Mouse (Mus musculus) heart, postnatal 25 days (tissue): ENCODE results near the gene Twsg1. TPM values are rescaled to one million over a fixed set of nuclear protein-coding genes. Genes with fewer than 3 reads are reported as not detected.

Experiments used
- DNase-seq: peaks from one replicate; pipeline ENCODE4 v3.0.0; 2022; ENCODE audit warnings: low spot score
- intact Hi-C: fragments of 180-260 bp; cut with DNase I; formaldehyde crosslinking; loops from one replicate; pipeline ENCODE4 v1.15.1; 2025
- total RNA-seq, 2 experiments: library from RNA; stranded (reverse); gene quantifications; 2 replicates each; pipeline ENCODE4 v1.2.3; 2021

Twsg1 gene
- total RNA-seq, 2 experiments from 2014 or later: 72.8 to 76.8 TPM

DNA sequence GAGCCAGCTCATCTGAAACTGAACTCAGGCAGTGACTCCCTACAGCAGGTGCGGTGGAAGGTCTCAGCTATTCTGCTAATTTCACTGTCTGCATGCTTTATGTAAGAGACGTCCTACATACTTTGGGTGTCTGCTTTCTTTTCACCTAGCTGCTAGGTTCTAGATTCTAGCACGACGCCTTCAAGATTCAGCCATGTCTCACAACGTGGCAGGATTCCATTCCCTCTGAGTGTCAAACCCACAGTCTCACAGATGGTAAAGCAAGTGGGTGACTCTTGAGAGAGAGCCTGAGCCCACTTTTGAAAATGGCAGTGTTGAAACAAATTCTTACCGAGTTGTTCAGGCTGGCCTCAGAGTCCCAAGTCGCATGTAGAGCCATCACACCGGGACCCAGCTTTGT lies 47.2 kb downstream of the Twsg1 start:
- intact Hi-C loops: no loop called here
- no peak for DNase-seq

GRCm38 (mm10) chr17:65903011-65903410 lies 48.0 kb downstream of the Twsg1 start:
- no peak for DNase-seq
- intact Hi-C loops: no loop called here

DNA sequence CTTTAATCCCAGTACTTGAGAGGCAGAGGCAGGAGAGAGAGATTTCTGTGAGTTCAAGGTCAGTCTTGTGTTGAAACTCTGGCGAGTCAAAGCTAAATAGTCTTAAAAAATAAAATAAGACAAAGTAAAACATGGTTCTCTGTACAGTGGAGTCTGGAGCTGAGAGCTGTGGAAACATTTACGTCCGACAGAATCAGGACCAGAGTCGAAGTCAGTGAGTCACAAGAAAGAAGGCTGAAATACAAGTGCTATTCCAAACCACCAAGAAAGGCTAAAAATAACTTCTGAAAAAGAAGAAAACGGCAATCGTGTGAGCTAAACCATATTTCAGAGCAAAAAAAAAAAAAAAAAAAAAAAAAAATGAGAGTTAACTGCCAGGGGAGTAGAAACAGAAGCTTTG lies 48.7 kb downstream of the Twsg1 start:
- DNase-seq: no peak
- intact Hi-C loops: no loop called here

GRCm38 (mm10) chr17:65896016-65896415 lies 55.0 kb downstream of the Twsg1 start:
- no peak for DNase-seq
- intact Hi-C loops: no loop called here

GRCm38 (mm10) chr17:65889476-65889875 lies 61.5 kb downstream of the Twsg1 start:
- intact Hi-C loops: loop anchor here (5.0 kb wide), 1 partner anchor 63 kb away; the partner anchor contains the start of gene Twsg1
- DNase-seq: no peak

DNA sequence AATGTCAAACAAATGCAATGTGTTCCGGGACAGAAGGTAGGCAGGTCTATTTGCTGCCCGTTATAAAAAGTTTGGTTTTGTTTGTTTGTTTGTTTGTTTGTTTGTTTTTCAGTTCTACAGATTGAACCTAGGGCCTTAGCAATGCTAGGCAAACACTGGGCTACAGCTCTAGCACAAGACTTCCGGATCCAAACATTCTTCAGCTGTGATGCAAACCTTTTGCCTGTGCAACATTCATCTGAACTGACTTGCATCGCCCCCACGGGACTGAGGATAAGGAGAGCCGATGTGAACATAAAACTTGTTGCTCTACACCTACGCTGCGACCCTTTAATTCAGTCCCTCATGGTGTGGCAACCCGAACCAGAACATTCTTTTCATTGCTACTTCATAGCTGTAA lies 64.5 kb downstream of the Twsg1 start:
- intact Hi-C loops: loop anchor here (5.0 kb wide), 1 partner anchor 66 kb away; the partner anchor contains the start of gene Twsg1

GRCm38 (mm10) chr17:65885697-65886529 lies 65.1 kb downstream of the Twsg1 start, which contains the start of gene Ralbp1:
Ralbp1 (minus strand) TSS chr17:65885798.
- intact Hi-C loops: loop anchor here (5.0 kb wide), 1 partner anchor 66 kb away; the partner anchor contains the start of gene Twsg1
- DNase-seq: no peak

More for the DNA sequence above, 64.5 kb downstream of the Twsg1 start:
- no peak for DNase-seq

GRCm38 (mm10) chr17:65885398-65885696 lies 65.7 kb downstream of the Twsg1 start:
- intact Hi-C loops: loop anchor here (5.0 kb wide), 1 partner anchor 67 kb away; the partner anchor contains the start of gene Twsg1

GRCm38 (mm10) chr17:65884691-65885397 lies 66.2 kb downstream of the Twsg1 start:
- intact Hi-C loops: loop anchor here (5.0 kb wide), 2 partner anchors 32 to 67 kb away; partner anchors contain the start of gene Twsg1
- peak; percentile 100 for DNase-seq

More at GRCm38 (mm10) chr17:65885398-65885696, 65.7 kb downstream of the Twsg1 start:
- DNase-seq: no peak

DNA sequence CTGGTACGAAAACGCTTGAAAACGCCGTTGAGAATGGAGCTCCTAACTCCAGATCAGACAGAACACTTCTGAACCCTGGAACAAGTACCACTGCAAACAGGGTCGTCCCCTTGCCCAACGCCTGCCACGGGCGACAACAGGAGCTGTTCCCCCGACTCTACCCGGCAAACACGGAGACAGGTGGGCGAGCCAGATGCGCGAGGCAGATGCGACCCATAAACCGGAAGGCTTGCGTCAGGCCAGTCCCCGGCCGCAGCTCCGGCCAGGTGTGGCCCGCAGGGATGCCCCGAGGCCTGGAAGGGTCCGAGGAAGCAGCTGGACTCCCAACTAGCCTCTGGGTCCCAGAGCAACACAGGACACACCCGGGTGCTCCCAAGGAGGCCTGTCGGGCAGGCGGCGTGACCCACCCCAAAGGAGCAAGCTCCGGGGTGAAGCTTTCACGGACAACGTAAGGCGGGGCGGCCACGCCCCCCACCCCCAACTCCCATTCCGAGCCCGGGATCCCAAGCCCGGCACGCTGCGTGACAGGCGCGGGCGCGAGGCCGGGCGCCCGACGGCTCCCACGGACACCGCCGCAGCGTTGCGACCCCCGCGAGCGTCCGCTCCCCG lies 66.9 kb downstream of the Twsg1 start:
- peak; percentile 25 for DNase-seq

DNA sequence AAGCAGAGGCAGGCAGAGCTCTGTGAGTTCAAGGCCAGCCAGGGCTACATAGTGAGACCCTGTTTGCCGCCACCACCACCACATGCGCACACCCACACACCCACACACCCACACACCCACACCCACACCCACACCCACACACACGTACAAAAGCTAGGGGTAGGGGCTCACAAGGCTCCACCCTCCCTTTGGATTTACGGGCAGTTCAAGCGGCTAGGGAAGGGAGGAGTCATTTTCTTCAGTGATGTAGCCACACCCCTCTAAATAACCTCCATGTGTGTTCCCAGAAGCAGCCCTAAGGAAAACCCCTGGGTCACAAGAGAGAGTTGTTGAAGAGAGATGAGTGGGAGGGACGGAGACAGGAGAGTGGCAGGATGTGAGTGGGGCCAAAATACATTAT lies 74.0 kb downstream of the Twsg1 start:
- intact Hi-C loops: no loop called here

More for the DNA sequence above, 66.9 kb downstream of the Twsg1 start:
- intact Hi-C loops: loop anchor here (5.0 kb wide), 1 partner anchor 33 kb away; no protein-coding TSS in a partner anchor

DNA sequence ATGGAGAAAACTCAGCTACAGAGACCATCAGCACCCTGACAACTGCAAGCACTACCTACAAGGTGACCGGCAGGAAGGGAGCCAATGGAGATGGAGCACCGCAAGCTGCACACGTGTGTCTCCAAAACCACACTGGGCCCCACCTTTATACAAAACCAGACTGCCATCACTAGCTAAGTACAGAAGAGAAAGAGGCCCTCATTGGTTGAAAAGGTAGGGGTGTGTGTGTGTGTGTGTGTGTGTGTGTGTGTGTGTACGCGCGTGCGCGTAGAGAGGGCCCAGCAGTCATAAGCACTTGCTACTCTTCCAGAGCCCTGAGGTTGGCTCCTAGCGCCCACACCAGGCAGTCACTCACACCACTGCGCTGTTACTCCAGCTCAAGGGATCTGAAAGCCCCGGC lies 77.2 kb downstream of the Twsg1 start:
- no peak for DNase-seq
- intact Hi-C loops: no loop called here

More for the DNA sequence above, 74.0 kb downstream of the Twsg1 start:
- no peak for DNase-seq

- intact Hi-C loops: no loop called here
- no peak for DNase-seq
These were observed 77.9 kb downstream of the Twsg1 start for GRCm38 (mm10) chr17:65873156-65873555.

DNA sequence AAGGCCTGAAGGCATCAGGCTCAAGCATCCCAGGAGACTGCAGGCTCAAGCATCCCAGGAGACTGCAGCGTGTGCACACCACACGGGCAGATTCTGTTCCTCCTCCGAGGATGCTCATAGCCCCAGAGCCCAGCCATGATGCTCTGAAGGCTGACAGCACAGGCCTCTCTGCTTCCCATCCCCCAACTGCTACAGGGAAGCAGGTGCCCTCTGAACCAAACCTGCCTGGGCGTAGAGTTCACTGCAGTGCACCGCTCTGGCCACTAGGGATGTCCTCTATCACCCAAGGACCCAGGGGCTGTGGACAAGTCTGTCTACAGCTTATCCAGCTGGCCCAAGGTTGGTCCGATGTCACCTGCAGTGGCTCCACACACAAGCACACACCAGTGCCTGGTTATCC lies 78.4 kb downstream of the Twsg1 start:
- no peak for DNase-seq
- intact Hi-C loops: no loop called here

GRCm38 (mm10) chr17:65872051-65872450 lies 79.0 kb downstream of the Twsg1 start:
- intact Hi-C loops: no loop called here
- no peak for DNase-seq

Other genes with a start within 250 kb of the Twsg1 start
- 10 to 100 TPM; 18.9 to 19.2 TPM for gene Rab31, start 178.5 kb downstream of the Twsg1 start, total RNA-seq
- gene Ppp4r1, start 168.7 kb downstream of the Twsg1 start, total RNA-seq: 10 to 100 TPM; 41.7 to 48.5 TPM
- gene Ralbp1, start 65.4 kb downstream of the Twsg1 start, total RNA-seq: 10 to 100 TPM; 37.8 to 38.6 TPM
- 10 to 100 TPM; 15.8 to 22.5 TPM for gene Ankrd12, start 125.9 kb upstream of the Twsg1 start, total RNA-seq
- 1,000 to 10,000 TPM; 1,243 to 1,263 TPM for gene Ndufv2, start 150.3 kb upstream of the Twsg1 start, total RNA-seq
- 10 to 100 TPM; 21.0 to 21.8 TPM for gene Washc1, start 160.3 kb upstream of the Twsg1 start, total RNA-seq
- gene Ddx11, start 172.3 kb upstream of the Twsg1 start, total RNA-seq: 1 to 10 TPM; 1.4 TPM